Mouse (Mus musculus): ENCODE measurements around the gene Timm22.

The Timm22 gene

DNA sequence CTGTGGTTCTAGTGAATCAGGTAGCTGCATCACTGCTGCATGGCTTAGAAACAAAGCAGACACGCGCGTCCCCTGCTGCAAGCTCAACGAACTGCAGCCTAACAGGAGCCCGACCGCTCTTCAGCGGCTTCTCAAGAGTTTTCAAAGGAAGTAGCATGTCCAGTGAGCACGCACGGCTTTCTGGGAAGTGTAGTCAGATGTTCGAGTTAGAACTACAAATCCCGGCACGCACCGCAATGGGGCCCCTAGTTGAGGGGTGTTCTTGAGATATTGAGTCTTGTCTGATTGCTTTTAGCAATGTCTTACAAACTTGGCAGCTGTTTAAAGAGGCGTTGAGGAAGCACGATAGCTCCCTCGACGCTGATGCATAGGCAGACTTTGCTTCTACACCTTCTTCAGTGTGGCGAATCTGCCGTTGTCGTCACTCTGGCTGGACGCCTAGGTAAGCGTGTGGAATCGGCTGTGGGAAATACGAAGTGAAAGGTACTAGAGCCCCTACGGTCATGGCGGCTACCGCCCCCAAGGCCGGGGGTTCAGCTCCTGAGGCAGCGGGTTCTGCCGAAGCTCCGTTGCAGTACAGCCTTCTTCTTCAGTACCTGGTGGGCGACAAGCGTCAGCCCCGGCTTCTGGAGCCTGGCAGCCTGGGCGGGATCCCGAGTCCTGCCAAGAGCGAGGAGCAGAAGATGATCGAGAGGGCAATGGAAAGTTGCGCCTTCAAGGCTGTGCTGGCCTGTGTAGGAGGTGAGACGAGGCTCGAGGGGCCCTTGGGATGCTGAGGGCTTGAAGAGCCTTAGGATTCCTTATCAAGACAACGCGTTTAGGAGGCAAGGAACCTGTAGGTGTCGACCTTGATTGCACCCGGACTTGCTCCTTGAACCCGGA, at the start of gene Timm22:
Gene Timm22, plus strand, starts transcription at position 251 of the 882 bp plus-strand sequence.
- in situ Hi-C loops (cut with MboI, MseI) = loop anchor here (5.0 kb wide), 1 partner anchor 150 kb away; no protein-coding TSS in a partner anchor

DNA sequence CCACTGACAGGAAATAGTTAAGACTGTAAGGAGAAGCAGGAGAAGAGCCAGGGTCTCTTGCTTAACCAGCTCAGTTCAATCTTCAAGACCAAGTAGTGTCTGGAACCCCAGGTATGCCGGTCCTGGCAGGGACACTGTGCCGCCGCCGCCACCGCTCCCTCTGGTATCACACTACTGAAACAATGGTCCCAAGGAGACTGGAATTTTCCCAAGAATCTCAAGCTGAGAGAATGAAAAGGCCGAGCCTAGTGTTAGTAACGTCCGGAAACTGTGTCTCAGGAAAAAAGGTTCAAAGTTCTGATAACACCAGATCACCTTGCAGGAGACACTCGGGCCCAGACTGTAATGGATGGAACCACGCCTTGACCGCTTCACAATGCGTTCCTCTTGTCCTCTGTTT, 49.3 kb upstream of the Timm22 start:
- in situ Hi-C loops (cut with MboI, MseI) = no loop called here

DNA sequence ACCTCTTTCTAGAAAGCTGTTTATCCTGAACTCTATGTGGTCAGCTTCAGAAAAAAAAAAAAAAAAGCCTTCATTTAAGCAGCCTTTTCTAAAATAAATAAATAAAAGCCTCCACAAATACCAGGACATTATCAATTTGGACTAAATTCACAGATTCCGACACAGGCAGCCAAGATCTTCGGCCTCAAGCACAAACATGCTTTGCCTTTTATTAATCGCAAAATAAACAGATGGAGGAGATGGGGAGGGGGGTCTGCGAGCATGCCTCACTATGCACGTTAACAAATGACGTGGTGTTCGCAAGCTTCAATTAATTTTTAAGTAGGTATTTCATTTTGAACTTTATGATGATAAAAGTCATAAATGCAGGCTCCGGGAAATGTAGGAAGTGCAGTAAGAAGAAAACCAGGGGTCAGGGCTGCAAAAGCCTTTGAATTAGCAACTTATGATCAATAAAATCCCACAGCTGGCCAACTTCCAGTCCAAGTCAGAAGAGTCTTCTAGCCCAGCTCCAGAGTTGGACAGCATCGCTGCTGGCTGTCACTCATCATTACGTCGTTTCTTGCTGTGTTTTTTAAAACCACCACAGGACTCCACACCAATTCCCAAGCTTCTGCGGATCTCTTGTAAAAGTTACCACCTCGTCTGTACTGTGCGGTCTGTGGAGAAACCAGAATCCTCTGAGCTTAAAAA, 48.0 kb upstream of the Timm22 start:
- in situ Hi-C loops (cut with MboI, MseI) = no loop called here

DNA sequence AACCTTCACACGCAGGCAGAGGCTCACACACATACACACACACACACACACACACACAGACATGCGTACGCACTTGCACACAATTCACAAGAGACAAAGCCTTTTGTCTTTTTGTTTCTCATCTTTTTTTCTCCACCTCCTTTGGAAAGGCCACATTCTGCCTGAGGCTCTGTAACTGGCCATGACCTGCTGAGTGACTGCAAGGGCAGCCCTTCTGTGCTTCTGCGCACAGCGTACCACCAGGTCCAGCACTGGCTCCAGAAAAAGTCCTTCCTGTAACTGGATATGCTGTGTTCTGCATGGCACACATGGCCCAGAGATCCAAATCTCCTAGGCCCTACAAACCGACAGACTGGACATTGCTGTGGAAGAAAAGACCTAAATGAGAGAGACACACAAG, 46.5 kb upstream of the Timm22 start:
- in situ Hi-C loops (cut with MboI, MseI) = no loop called here

DNA sequence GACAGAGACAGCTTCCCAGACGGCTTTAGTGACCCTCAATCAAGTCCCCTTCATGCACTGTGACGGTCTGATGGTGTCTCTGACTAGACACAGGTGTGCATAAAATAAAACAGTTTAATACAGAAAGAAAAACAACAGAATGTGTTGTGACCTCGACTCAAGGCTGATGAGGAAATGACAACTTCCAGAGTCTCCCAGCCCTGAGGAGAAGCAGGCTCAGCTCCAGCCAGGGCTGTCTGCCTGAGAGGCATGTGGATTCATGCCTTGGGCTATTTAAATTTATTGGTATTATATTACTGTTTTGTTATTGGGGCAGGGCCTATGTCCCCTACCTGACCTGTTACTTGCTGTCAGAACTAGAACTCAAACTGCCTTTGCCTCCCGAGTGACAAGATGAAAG, 45.3 kb upstream of the Timm22 start:
- in situ Hi-C loops (cut with MboI, MseI) = no loop called here

DNA sequence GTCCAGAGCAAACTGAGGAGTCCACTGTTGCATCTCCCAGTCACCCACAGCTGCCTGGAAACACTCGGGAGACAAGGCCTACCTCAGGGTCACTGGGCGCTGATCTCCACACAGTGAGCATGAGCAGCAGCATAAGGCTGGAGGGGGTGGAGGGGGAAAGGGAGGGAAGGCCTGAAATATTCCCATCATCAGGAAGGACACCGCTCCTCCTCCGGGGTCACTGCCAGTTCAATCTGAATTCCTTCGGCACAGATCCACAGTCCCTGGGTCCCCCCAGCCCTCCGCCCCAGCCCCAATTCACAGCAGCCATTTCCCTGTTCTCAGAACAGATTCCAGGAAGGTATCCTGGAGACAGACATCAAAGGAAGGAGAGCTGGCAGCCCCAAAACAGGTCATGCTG, 43.6 kb upstream of the Timm22 start:
- in situ Hi-C loops (cut with MboI, MseI) = no loop called here

DNA sequence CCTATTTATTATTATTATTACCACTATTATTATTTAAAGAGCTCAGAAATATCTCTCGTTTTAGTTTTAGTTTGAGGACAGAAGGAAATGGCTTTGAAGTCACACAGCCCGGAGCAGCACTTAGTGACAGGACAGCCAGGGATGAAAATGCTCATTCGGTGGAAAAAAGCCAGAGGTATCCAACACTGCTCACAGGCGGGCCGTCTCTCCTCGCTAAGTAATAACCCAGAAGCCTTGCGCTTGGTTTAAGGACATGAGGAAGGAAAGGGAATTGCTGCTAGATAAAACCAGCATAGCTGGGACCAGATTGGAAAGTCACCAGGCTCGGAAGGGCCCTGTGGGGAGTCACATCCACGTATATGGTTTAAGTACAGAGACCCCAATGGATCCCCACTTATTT, 43.1 kb upstream of the Timm22 start:
- in situ Hi-C loops (cut with MboI, MseI) = no loop called here

DNA sequence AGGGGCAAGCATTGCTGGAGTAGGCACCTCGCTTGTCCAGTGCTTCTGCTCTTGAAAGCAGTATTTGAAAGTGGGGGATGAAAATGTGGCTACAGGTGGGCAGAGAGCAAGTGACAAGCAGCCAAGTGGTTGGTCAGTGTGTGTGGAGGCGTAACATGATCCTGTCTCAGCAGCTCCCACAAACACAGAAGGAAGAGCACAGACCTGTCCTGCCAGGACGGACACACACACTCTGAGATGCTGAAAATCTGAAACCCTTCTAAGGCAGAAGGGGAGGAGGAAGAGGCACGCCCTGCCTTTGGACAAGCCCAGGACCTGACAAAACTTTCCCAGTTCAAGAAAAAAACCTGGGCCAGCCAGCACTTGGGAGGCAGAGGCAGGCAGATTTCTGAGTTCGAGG, 42.7 kb upstream of the Timm22 start:
- in situ Hi-C loops (cut with MboI, MseI) = no loop called here

DNA sequence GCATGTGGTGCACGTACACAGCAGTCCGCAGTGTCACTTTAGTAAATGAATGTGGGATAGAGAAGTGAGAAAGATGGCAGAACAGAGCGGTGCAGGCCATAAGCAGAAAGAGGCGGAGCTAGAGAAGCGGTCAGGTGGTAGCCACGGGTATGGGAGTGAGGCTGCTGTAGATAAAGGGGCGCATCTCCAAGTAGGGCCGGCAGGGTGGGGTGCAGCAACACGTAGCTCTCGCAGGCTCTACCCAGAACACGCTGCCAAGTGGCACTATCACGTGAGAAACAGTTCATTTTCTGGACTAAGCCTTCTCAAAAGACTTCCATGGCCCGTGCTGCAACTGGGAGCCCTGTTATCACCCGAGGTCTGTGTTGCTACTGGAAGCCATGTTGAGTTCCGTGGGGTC, 40.0 kb upstream of the Timm22 start:
- in situ Hi-C loops (cut with MboI, MseI) = no loop called here

DNA sequence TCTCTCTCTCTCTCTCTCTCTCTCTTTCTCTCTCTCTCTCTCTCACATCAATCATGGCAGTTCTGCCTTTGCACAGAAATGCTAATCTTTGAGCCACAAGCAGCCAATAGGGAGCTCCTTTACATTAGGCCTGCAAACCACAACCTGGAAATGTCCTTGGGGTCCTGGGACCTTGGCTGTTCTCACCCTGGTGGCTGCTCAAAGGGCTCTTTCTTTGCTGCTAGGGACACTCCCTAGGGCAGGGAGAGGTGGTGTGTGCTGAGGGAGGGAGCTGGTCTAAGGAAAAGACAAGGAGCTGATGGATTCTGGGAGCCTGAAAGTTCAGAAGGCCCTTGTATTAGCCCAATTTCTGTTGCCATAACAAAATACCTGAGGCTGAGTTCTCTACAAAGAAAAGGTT, 36.3 kb upstream of the Timm22 start:
- in situ Hi-C loops (cut with MboI, MseI) = no loop called here

DNA sequence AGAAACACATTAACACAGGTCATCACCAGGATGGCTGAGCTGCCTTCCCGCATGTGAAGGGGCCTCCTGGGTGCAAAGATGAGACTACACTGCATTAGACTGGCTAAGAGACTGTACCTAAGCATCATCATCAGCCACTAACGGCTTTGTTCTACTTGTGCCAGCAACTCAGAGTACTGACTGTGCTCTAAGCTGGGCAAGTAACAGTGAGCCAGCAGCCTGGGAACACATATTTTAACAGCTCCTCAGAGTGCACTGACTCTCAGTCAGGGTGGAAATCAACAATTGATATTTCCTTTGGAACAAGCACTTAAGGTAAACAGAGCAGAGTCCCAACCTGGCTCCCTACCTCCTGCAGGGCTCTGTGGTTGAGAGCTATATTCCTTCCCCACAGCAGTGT, 34.6 kb upstream of the Timm22 start:
- in situ Hi-C loops (cut with MboI, MseI) = no loop called here

DNA sequence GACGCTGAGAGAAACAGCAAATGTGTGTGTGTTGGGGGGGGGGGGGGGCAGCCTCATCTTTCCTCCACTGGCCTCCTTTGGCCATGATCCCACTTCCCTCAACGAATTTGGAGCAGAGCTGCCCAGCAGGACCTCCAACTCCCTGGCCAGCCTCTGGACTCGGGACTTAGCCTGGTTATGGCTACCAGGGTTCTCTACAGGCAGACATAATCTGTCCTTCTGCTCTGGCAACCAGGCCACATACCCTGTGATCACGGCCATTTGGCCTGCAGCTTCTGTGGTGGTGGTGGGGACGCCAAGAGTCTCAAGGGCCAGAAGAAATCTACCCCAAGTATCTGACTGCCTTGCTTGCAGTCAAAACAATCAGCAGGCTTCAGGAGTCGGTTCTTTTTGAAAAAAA, 34.2 kb upstream of the Timm22 start:
- in situ Hi-C loops (cut with MboI, MseI) = no loop called here

DNA sequence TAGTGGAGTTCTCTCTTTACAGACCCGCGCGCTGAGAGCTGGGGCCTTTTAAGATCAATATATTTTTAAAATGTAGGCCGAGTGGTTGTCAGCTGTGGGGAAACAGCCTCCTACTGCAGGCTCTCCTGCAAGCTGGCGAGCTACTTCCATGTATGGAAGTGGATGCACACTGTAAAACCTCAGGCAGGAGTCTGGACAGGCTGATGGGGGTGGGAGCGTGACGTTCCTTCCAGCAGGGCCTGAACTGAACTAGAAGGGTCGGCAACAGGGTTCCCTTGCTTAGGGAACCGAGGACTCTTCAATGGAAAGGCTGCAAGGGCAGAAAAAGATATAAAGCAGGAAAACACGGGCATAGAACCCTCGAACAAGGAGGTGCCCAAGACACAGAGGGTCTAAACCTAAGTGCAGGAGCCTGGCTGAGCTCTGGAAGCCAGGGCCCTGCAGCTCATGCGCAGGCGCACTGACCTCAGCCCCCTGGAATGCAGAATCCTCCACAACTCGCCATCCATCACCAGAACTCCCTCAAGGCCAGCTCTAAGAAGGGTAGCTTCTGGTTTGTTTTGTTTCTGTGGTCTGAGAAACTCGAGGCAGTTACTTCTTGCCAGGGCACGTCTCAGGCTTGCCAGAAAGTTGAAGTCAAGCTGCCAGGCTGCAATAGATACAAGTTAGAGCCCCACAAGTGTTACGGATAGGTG, 32.1 kb upstream of the Timm22 start:
- in situ Hi-C loops (cut with MboI, MseI) = no loop called here

DNA sequence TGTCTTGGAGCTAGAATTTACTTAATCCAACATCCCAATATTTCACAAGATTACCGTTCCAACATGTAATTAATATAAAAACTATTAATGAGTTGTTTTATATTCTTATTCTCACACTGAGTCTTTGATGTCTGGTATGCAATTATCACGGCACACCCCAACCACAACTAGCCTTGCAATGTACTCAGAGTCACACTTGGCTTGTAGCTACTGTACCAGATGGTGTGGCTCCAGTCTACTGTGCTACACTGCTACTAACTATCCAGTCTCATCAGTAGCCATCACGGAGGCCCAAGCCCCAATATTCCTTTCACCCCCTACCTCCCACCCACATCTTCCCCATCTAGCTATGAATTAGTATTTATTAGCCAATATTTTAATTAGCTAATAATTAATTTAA, 30.3 kb upstream of the Timm22 start:
- in situ Hi-C loops (cut with MboI, MseI) = no loop called here

DNA sequence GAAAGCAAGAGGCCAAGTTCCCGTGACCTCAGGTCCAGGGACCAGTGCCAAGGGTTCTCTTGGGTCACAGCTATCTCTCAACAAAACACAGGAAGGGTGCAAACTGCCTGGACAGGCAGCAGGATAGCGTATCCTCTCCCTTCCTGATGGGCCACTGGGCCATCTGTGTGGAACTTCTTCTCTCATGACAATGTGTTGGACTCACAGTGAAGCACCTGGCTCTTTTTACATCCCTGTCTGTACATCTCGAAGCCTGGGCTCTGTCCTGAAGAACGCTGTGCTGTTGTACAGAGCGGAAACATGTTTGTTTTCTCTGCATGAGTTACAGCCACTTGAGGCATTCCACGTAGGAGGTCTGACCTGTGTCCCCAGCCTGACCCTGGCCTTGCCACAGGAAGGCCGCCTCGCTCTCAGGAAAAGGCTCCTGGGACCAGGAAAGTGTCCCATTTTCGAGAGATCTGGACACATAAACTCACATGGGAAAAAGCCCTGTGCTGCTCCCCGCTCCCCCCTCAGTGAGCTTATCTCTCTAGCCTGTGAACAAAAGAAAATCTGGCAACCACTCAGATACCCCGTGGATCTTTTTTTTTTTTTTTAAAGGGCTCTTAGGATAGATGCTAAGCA, 26.7 kb upstream of the Timm22 start:
- in situ Hi-C loops (cut with MboI, MseI) = no loop called here

DNA sequence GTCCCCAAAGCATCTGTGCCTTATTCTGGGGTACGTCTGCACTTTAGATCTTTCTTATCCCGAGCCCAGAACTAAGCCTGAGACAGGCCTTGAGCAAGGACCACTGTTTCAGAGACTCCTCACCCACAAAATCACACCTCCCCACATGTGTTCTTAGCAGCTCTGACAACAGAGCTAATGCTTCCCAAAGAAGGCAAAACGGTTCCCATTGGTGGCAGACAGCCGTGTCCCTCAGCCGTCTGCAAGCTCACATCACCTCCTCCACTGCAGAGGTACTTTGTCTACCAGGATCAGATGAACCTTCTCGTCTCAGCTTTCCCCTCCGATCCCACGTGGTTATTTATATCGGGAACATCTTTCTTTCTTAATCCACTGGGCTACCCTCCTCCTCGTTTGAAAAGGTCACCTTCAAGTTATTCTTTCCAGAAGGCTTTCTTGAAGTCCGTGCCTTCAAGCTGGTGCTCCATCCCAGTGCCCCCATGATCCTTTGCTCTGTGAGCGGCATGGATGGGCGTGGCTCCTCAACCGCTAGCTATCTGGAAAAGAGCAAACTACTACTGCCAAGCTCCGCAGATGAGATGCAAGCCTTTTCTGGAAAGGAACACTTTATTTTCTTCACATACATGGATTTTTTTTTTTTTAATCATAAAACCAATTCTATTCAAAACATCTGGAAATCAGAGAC, 25.4 kb upstream of the Timm22 start:
- in situ Hi-C loops (cut with MboI, MseI) = no loop called here

DNA sequence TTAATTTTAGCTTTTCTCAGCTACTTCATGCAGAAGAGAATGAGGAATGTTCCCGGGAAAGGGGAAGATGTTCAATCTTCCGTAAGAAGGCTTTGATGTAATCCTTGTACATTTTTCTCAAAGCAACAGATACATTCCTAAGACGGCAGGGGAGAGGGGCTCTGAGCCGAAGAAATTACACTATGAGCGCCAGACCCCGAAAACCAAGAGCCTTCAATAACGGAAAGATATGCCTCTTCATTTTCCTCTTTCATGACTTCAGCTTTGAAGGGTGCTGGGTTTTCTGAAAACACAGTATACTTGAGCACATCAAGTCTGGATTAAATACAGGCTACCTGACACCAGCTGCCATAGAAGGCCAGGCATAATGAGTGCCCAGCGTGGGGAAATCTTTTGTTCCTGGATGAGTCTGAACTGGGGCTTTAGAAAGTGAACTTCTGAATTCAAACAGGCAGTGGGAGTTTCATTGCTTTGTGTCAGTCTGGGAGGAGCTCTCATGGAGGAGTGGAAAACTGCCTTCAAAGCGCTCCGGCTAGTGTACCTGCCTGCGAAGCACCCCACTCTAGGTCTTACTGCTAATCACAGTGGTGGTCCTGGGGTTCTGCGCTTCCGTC, 23.9 kb upstream of the Timm22 start:
- in situ Hi-C loops (cut with MboI, MseI) = no loop called here

DNA sequence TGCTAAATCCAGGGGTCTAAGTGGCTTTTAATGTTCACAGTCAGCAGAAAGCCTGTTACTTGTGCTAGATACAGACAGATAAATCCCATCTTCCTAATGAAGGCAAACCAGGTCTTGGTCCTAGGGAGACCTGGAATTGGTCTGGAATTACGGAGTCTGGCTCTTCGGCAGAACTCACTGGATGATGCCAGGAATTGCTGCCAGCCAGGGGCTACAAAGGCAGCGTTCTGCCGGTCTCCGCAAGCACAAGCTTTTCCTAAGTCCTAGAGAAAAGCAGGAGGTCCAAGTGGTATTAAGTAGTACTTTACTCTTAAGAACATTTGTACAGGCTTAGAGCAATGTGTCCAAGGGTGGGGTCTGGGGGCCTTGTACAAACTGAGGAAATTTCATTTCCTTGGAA, 22.4 kb upstream of the Timm22 start:
- in situ Hi-C loops (cut with MboI, MseI) = no loop called here

DNA sequence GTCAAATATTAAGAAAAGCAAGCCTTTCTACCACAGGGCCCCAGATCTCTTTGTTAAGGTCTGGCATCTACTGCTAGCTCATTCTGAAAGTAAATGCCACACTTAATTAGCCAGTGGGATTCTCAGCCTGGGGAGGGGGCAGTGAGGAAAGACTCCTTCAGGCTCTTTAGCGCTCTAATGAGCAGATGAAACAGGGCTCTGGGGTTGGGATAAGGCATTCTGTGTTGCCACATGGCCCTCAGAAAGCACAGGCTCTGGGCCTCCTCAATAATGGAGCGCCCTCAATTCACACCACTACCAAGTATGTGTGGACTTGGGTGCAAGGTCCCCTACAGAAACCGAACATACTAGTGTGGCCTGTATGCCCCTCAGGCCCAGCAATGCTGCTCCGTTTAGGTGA, 21.7 kb upstream of the Timm22 start:
- in situ Hi-C loops (cut with MboI, MseI) = no loop called here

DNA sequence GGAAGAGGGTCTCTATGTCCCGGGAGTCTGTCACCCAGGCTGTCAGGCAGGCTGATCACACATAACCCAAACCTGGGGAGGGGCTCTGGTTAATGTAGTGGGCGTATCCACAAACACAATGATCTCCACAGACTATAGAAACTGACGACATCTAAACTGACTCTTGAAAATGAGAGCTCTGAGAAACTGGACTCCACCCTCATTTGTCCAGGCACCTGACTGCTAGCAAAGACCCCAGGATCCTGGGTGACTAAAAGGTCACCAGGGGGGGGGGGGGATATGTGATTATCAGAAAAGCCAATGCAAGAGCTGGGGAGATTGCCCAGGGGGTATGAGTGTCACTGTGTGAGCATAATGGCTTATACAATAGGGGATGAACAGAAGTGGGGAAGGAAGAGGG, 21.0 kb upstream of the Timm22 start:
- in situ Hi-C loops (cut with MboI, MseI) = no loop called here

DNA sequence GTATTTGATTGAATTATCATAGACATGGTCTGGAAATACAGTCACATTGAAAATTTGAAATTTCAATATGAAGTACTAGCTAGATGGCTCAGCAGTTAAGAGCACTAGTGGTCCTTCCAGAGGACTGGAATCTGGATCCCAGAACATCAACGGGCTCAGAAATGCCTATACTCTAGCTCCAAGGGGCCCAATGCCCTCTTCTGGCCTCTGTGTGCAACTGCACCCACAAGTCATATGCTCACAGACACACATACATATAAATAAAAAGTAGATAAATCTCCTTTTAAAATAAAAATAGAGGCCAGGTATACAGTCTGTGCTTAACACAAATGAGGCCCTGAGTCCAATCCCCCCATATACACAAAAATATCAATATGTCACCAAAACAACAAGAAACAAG, 19.7 kb upstream of the Timm22 start:
- in situ Hi-C loops (cut with MboI, MseI) = no loop called here

All from regulatory T cell (primary cell).